Mouse (Mus musculus): ENCODE measurements around the gene Gm12216.

- TF ChIP-seq USF2 (IDR thresholded peaks at IDR 0.05; ENCODE audit: borderline replicate concordance in 1 of 2, insufficient read depth in 1 of 2, low read depth in 1 of 2, low read length in 2 of 2): no peak
- no peak for TF ChIP-seq ELF1 (IDR thresholded peaks at IDR 0.05; ENCODE audit: low read depth, low read length)
- peak; percentile 92 to 98 (median 98) for TF ChIP-seq CTCF (IDR thresholded peaks at IDR 0.05 in 2 of 3, conservative IDR thresholded peaks at IDR 0.05 in 1 of 3; ENCODE audit: control insufficient read depth in 1 of 3, insufficient read depth in 1 of 3, low read depth in 2 of 3, low read length in 3 of 3, poor library complexity in 1 of 3, severe bottlenecking in 1 of 3)
- TF ChIP-seq POLR2A (IDR thresholded peaks at IDR 0.05; ENCODE audit: control insufficient read depth in 1 of 2, insufficient read depth in 1 of 2, low read depth in 1 of 2, low read length in 2 of 2, poor library complexity in 1 of 2): no peak; a peak in 1 of 4 replicates
- peak; percentile 81 for TF ChIP-seq SMC3 (IDR thresholded peaks at IDR 0.05; ENCODE audit: low read depth, low read length)
- no peak for TF ChIP-seq CHD2 (IDR thresholded peaks at IDR 0.05; ENCODE audit: low read length)
- no peak for TF ChIP-seq MYB (IDR thresholded peaks at IDR 0.05; ENCODE audit: low read depth, low read length)
- no peak for TF ChIP-seq JUND (IDR thresholded peaks at IDR 0.05; ENCODE audit: low read depth, low read length)
- TF ChIP-seq POLR2AphosphoS5 (IDR thresholded peaks at IDR 0.05; ENCODE audit: borderline replicate concordance, low read depth, low read length): no peak
- peak in 1 of 2 experiments; percentile 41; a peak in 2 of 4 replicates for TF ChIP-seq EP300 (IDR thresholded peaks at IDR 0.05; ENCODE audit: low read depth in 1 of 2, low read length in 2 of 2)
- peak; percentile 80; the same call in 1 of the 2 replicates for TF ChIP-seq CHD1 (IDR thresholded peaks at IDR 0.05; ENCODE audit: low read depth, low read length)
- TF ChIP-seq RCOR1 (IDR thresholded peaks at IDR 0.05; ENCODE audit: low read depth, low read length): peak; percentile 70
- TF ChIP-seq NRF1 (IDR thresholded peaks at IDR 0.05; ENCODE audit: insufficient read depth, low read depth, low read length, poor library complexity, severe bottlenecking): no peak
Measured at GRCm38 (mm10) chr11:53735682-53736245, 123.3 kb downstream of the Gm12216 start.
